Mouse (Mus musculus): ENCODE results near the gene Abhd15.

DNA sequence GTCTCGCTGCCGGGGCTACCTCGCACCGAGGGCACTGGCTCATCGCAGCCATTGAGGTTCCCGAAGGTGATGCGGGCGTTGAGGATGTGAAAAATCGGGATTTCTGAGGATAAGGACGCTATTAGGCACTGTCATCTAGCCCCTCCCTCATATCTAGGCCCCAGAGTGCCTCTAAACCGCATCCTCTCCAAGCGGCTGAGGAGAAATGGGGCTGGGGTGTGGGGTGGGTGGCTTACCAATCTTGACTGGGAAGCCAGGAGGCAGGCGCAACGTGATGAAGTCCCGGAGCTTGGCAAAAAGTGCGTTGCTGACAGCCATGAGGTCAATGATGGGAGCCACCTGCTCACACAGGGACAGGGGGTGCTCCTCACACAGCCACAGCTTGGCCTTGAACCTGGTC, 42.1 kb upstream of the Abhd15 start:
- TF ChIP-seq CTCF (IDR thresholded peaks at IDR 0.05; ENCODE audit: borderline replicate concordance, extremely low read depth, insufficient read depth, insufficient read length) (no peak), POLR2A (IDR thresholded peaks at IDR 0.05; ENCODE audit: borderline replicate concordance, extremely low read depth, insufficient read depth, insufficient read length, poor library complexity, severe bottlenecking) (no peak)
